Mouse (Mus musculus) layer of hippocampus, postnatal 36 days (tissue): ENCODE measurements around the gene Smarcal1. TPM values are rescaled to one million over a fixed set of nuclear protein-coding genes. Genes with fewer than 3 reads are reported as not detected.
A peak's percentile ranks its signal among the peaks of the same experiment; 100 is the strongest.

ENCODE experiments used
- DNase-seq, 2 experiments: peaks; one replicate each; pipeline ENCODE4 v3.0.0; 2022
- total RNA-seq, 2 experiments: library from RNA; stranded (reverse); gene quantifications; 2 replicates each; pipeline ENCODE4 v1.2.3; 2021

The Smarcal1 gene
- total RNA-seq, 2 experiments from 2014 or later, result 58.8 to 63.1 TPM

GRCm38 (mm10) chr1:72590636-72591035 is 7.6 kb downstream of the Smarcal1 start:
- DNase-seq, result no peak

GRCm38 (mm10) chr1:72592350-72592749 is 9.3 kb downstream of the Smarcal1 start:
- no peak for DNase-seq

GRCm38 (mm10) chr1:72593340-72593951 is 10.4 kb downstream of the Smarcal1 start:
- peak; percentile 66 to 69 for DNase-seq

- no peak for DNase-seq
These were observed 12.6 kb downstream of the Smarcal1 start for GRCm38 (mm10) chr1:72595686-72596085.

- DNase-seq, result no peak
These were observed 13.2 kb downstream of the Smarcal1 start for GRCm38 (mm10) chr1:72596231-72596630.

GRCm38 (mm10) chr1:72599146-72600101 is 16.4 kb downstream of the Smarcal1 start:
- no peak for DNase-seq

- DNase-seq, result no peak
These were observed 17.7 kb downstream of the Smarcal1 start for GRCm38 (mm10) chr1:72600778-72601177.

GRCm38 (mm10) chr1:72601233-72601632 is 18.2 kb downstream of the Smarcal1 start:
- DNase-seq, result no peak

GRCm38 (mm10) chr1:72602186-72602585 is 19.1 kb downstream of the Smarcal1 start:
- DNase-seq, result no peak

- DNase-seq, result no peak
These were observed 19.8 kb downstream of the Smarcal1 start for GRCm38 (mm10) chr1:72602803-72603202.

- DNase-seq, result no peak
These were observed 23.2 kb downstream of the Smarcal1 start for GRCm38 (mm10) chr1:72606186-72606673.

GRCm38 (mm10) chr1:72609129-72609528 is 26.1 kb downstream of the Smarcal1 start:
- DNase-seq, result no peak

- DNase-seq, result no peak
These were observed 27.1 kb downstream of the Smarcal1 start for GRCm38 (mm10) chr1:72609887-72610877.

GRCm38 (mm10) chr1:72612172-72612571 is 29.1 kb downstream of the Smarcal1 start:
- DNase-seq, result no peak

- DNase-seq, result no peak
These were observed 52.2 kb downstream of the Smarcal1 start for GRCm38 (mm10) chr1:72635221-72635620.

GRCm38 (mm10) chr1:72640658-72641410 is 57.8 kb downstream of the Smarcal1 start:
- DNase-seq, result peak; percentile 54 to 57

- DNase-seq, result no peak
These were observed 90.0 kb downstream of the Smarcal1 start for GRCm38 (mm10) chr1:72673070-72673469.
